Comparison of ENCODE assay signal across 9 mouse cellular contexts in genomic region chr11:85888451-85888961, GRCm38 (mm10). TPM values are rescaled to one million over a fixed set of nuclear protein-coding genes. Genes with fewer than 3 reads are reported as not detected.
DNase-seq lines count a peak whose midpoint lies in the region; ATAC-seq and TF ChIP-seq lines count a peak whose summit lies in the region.
"Had no signal": no experiment of that assay in that cellular context is flagged by ENCODE, and none has a peak within 500 bp of the region (broad histone marks: within the 10 kb centered on the region; RNA-seq: fewer than 3 reads in every experiment).

No protein-coding gene starts in this region.

- H3K36me3 ChIP-seq in lung, postnatal 0 days (ENCODE audit: insufficient read depth, low read length), result no peaks in the 10 kb centered on the region

- WGBS in lung, postnatal 0 days, result 6% methylated on average over 25 of the region's 26 CpGs

- DNase-seq in cerebellum, postnatal 14 days, result peak; percentile 4 to 10
- no peak for DNase-seq in cerebellum, postnatal 25 days
- peak; percentile 33 to 48 for DNase-seq in kidney, postnatal 4 days
- no peak for DNase-seq in kidney, postnatal 14 days
- DNase-seq in embryo, embryonic 11 days, result peak; percentile 64
- DNase-seq in lung, postnatal 0 days (ENCODE audit: low spot score), result no peak
- no peak for DNase-seq in thymus, postnatal 14 days
- no peak for DNase-seq in right cerebral cortex, postnatal 36 days (ENCODE audit: low spot score in 2 of 2)

- peak overlapping the region; percentile 51 for H3K4me3 ChIP-seq in lung, postnatal 0 days (ENCODE audit: low read depth, low read length)

- H3K27me3 ChIP-seq in lung, postnatal 0 days (replicated peaks; ENCODE audit: insufficient read depth, low read length), result peaks cover 28% of the 10 kb centered on the region; the same call in 1 of the 2 replicates

- TF ChIP-seq EP300 in lung, postnatal 0 days (IDR thresholded peaks at IDR 0.05), result no peak

- H3K9ac ChIP-seq in lung, postnatal 0 days (replicated peaks; ENCODE audit: low read depth), result peak overlapping the region; percentile 78

- no peaks in the 10 kb centered on the region for H3K4me1 ChIP-seq in lung, postnatal 0 days (ENCODE audit: insufficient read depth, low read depth, low read length)

- TF ChIP-seq CTCF in lung, postnatal 0 days (IDR thresholded peaks at IDR 0.05), result no peak

- H3K9me3 ChIP-seq in lung, postnatal 0 days (ENCODE audit: low read length), result no peaks in the 10 kb centered on the region

- no peak for ATAC-seq in lung, postnatal 0 days

- peak overlapping the region; percentile 87 for H3K27ac ChIP-seq in lung, postnatal 0 days (ENCODE audit: low read length)

- peak overlapping the region; percentile 59 for H3K4me2 ChIP-seq in lung, postnatal 0 days (replicated peaks; ENCODE audit: low read depth, low read length)

RNA-seq across cellular contexts. Expression of gene Tbx4, which starts 2.3 kb away (rescaled TPM):
- polyA plus RNA-seq in lung, postnatal 0 days (2015; fragmentation: Nextera tagmentation; extraction: Ambion mirVana), result 46.2 and 48.5 TPM in 2 replicates

RNA-seq across cellular contexts. Expression of gene Gm11444, which starts 38.4 kb away (rescaled TPM):
- not detected in 2 replicates for polyA plus RNA-seq in lung, postnatal 0 days (2015; fragmentation: Nextera tagmentation; extraction: Ambion mirVana)
- polyA plus RNA-seq: large intestine, adult 2 months had no signal

RNA-seq across cellular contexts. Expression of gene Tbx2, which starts 56.2 kb away (rescaled TPM):
- polyA plus RNA-seq in lung, postnatal 0 days (2015; fragmentation: Nextera tagmentation; extraction: Ambion mirVana), result 43.6 and 49.6 TPM in 2 replicates

Comparison
In these comparisons a context has a peak if more than half of its experiments do, and no peak if none do; other contexts are left out.
1. DNase-seq: peak in cerebellum, postnatal 14 days (2 of 2), kidney, postnatal 4 days (2 of 2) and embryo, embryonic 11 days (single experiment); none in cerebellum, postnatal 25 days (0 of 2), kidney, postnatal 14 days (single experiment), lung, postnatal 0 days (single experiment), thymus, postnatal 14 days (single experiment) and right cerebral cortex, postnatal 36 days (0 of 2).